Mouse (Mus musculus) midbrain, postnatal 0 days (tissue): Measurements from ENCODE around the gene Srarp. TPM values are rescaled to one million over a fixed set of nuclear protein-coding genes. Genes with fewer than 3 reads are reported as not detected.
A peak's percentile ranks its signal among the peaks of the same experiment; 100 is the strongest.

Source experiments
- ATAC-seq: fragments of 200-750 bp; cut with Nextera tagmentation; 2 replicates; pipeline ENCODE4 v1.8.0; 2017; ENCODE audit warnings: moderate number of reproducible peaks, mild to moderate bottlenecking, moderate TSS enrichment, moderate library complexity; ENCODE audit not compliant: low FRiP score
- DNase-seq: peaks from one replicate; pipeline ENCODE4 v3.0.0-alpha.2; 2015; ENCODE audit warnings: low spot score
- H3K27ac ChIP-seq: fragments of 300-500 bp; sonication (generic); 2 replicates; pipeline ENCODE4 v1.5.1; 2014; ENCODE audit warnings: low read depth, mild to moderate bottlenecking, low read length, mixed read lengths
- H3K27me3 ChIP-seq: fragments of 300-500 bp; sonication (generic); 2 replicates; pipeline ENCODE4 v1.6.1; 2014; ENCODE audit warnings: low read length, control low read depth, mixed read lengths; ENCODE audit not compliant: insufficient read depth
- H3K36me3 ChIP-seq: fragments of 300-500 bp; sonication (generic); 2 replicates; pipeline ENCODE4 v1.6.1; 2014; ENCODE audit warnings: low read length, control low read depth, mixed read lengths; ENCODE audit not compliant: insufficient read depth
- H3K4me1 ChIP-seq: fragments of 300-500 bp; sonication (generic); 2 replicates; pipeline ENCODE4 v1.6.1; 2014; ENCODE audit warnings: mild to moderate bottlenecking, control low read depth, antibody characterized with exemption, low read length, mixed read lengths; ENCODE audit not compliant: insufficient read depth
- H3K4me2 ChIP-seq: fragments of 300-500 bp; sonication (generic); 2 replicates; pipeline ENCODE4 v1.6.1; 2014; ENCODE audit warnings: low read depth, mild to moderate bottlenecking, low read length, mixed read lengths; ENCODE audit not compliant: poor library complexity, severe bottlenecking
- H3K4me3 ChIP-seq: fragments of 300-500 bp; sonication (generic); 2 replicates; pipeline ENCODE4 v1.5.1; 2014; ENCODE audit warnings: low read depth, mild to moderate bottlenecking, low read length, moderate library complexity
- H3K9ac ChIP-seq: fragments of 300-500 bp; sonication (generic); replicated peaks from 2 replicates; pipeline ENCODE4 v1.6.1; 2014; ENCODE audit warnings: mild to moderate bottlenecking, low read length, moderate library complexity, mixed read lengths; ENCODE audit not compliant: poor library complexity, severe bottlenecking
- H3K9me3 ChIP-seq: fragments of 300-500 bp; sonication (generic); 2 replicates; pipeline ENCODE4 v1.6.1; 2016; ENCODE audit warnings: low read length, control low read depth
- CTCF ChIP-seq: IDR thresholded peaks from 2 replicates; pipeline ENCODE4 v1.5.1; 2016; ENCODE audit warnings: antibody characterized with exemption, mild to moderate bottlenecking
- WGBS: fragments of 180-500 bp; shearing (Covaris S2); extraction: QIAGEN DNeasy Blood & Tissue Kit; methylation state at CpG from one replicate; pipeline ENCODE4 v1.1.7; 2014; 5-methylcytosine and 5-hydroxymethylcytosine counted together
- polyA plus RNA-seq: library from polyadenylated mRNA; unstranded; fragments of >200 nt; fragmentation: Nextera tagmentation; extraction: Ambion mirVana; gene quantifications from 2 replicates; pipeline ENCODE4 v1.2.1, GENCODE M21; 2015
- total RNA-seq: library from RNA; depleted of rRNA; stranded (reverse); fragments of >200 nt; gene quantifications from 2 replicates; pipeline ENCODE4 v1.2.3, GENCODE M21; 2014

Gene Srarp
- total and polyA plus RNA-seq, 2 experiments from 2014 or later: 0.52 to 1.9 TPM

DNA sequence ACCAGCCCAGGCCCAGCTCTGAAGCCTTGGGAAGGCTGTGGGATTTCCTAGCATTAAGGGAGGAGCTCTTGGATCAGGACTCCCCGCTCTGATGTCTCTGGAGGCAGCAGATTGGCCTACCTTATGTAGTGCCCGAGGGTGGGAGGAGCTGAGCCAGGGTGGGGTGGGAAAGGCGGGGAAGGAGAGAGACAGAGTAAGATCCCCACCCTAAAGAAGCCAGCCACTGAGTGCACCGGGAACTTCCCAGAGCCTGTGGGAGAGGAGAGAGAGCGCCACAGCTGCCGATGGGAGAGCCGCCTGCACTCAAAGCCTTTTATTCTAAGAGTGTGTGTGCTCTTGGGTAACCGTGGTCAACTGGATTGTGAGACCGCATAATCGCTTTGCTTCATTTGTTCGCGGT lies 25.2 kb upstream of the Srarp start:
- 30% methylated on average over 12 of the region's 12 CpGs for WGBS
- no peak for TF ChIP-seq CTCF
- Histone ChIP-seq H3K27me3 (no peaks in the 10 kb centered on the region), H3K27ac (no peak overlapping the region), H3K9ac (no peak overlapping the region), H3K9me3 (no peaks in the 10 kb centered on the region), H3K4me2 (no peak overlapping the region), H3K4me1 (no peaks in the 10 kb centered on the region), H3K36me3 (peaks cover 44% of the 10 kb centered on the region), H3K4me3 (no peak overlapping the region)
- ATAC-seq (no peak), DNase-seq (no peak)

DNA sequence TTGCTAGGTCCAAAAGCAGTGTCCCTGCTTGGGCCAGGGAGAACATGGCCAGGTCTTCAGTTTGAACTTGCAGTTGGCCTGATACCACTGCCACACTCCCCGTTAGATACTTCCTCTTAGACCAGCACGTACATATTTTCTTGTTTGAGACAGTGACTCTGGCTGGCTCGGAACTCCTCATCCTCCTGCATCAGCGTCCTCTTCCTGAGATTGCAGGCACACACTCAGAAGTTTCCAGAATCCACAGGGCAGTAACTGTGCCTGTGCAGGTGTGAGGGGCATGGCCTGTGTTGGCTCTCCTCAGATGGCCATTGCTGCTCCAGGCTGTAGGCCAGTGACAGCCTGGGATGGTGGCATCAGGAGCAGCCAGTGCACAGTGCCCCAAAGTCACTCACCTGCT lies 24.6 kb upstream of the Srarp start:
- no peak for TF ChIP-seq CTCF
- DNase-seq (no peak), ATAC-seq (no peak)
- WGBS: 98% methylated on average over 4 of the region's 4 CpGs
- Histone ChIP-seq H3K36me3 (peaks cover 38% of the 10 kb centered on the region), H3K27me3 (no peaks in the 10 kb centered on the region), H3K9ac (no peak overlapping the region), H3K4me1 (no peaks in the 10 kb centered on the region), H3K27ac (no peak overlapping the region), H3K9me3 (no peaks in the 10 kb centered on the region), H3K4me3 (no peak overlapping the region), H3K4me2 (no peak overlapping the region)

DNA sequence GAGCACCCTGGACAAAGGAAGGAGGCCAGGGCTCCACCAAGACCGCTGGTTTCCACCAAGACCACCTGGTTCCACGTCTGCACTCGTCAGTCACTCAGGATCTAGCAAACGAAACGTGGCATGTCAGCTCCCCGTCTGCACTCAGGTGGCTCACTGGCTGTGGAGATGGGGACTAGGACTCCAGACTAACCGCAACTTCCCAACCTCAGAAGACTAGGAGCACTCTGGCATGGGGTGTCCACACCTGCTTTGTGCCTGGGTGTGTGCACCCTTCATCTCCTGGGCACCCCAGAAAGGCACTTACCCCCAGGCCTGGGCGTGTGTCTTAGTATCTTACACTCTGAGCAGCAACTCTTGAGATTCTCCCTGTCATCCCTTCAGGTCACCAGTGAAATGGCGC lies 23.9 kb upstream of the Srarp start:
- WGBS: 90% methylated on average over 9 of the region's 9 CpGs
- Histone ChIP-seq H3K4me1 (no peaks in the 10 kb centered on the region), H3K9me3 (no peaks in the 10 kb centered on the region), H3K4me2 (no peak overlapping the region), H3K27me3 (no peaks in the 10 kb centered on the region), H3K27ac (no peak overlapping the region), H3K9ac (no peak overlapping the region), H3K4me3 (no peak overlapping the region), H3K36me3 (peaks cover 31% of the 10 kb centered on the region)
- ATAC-seq: no peak
- no peak for DNase-seq
- no peak for TF ChIP-seq CTCF

DNA sequence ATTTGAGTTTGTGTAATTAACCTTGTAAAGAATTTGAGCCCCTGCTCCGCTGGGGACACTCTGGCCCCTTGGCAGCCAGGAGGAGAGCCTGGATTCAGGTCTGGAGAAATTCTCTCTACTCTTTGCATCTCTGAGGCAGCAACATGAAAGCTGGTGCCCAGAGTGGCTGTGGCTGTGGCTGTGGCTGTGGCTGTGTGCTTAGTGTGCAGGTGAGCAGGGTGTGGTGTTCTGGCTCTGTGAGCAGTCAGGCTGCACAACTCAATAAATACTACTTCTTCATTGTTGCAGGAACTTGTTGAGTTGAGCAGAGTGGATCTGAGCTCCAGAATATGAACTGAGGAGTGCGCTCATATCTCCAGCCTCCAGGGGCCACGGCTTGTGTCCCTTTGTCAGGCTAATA lies 23.0 kb upstream of the Srarp start:
- Histone ChIP-seq H3K4me2 (no peak overlapping the region), H3K4me1 (no peaks in the 10 kb centered on the region), H3K27ac (no peak overlapping the region), H3K27me3 (no peaks in the 10 kb centered on the region), H3K9ac (0 out of 2 replicates have a peak overlapping the region, but pooled peaks have one; percentile 4), H3K36me3 (peaks cover 23% of the 10 kb centered on the region), H3K9me3 (no peaks in the 10 kb centered on the region), H3K4me3 (no peak overlapping the region)
- no peak for TF ChIP-seq CTCF
- WGBS: 81% methylated on average over 3 of the region's 3 CpGs
- DNase-seq (no peak), ATAC-seq (no peak)

DNA sequence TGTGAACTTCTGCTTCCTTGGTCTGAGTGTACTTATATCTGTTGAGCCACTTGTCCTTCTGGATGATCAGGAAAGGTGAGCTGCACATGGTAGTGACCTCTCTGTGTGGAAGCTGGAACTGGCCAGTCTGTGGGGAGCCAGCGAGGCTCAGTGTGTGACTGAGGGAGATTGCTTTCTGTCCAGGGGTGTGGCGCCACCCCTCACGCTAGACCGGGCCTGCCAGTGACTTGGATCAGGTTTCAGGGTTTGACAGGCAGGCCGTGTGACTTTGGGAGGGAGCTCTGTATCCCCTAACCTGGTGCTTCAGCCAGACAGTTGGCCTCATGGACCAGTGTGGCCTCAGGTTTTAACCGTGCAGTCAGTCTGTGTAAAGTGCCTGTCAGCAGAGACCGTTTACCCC lies 22.3 kb upstream of the Srarp start:
- Histone ChIP-seq H3K4me3 (no peak overlapping the region), H3K27ac (no peak overlapping the region), H3K9ac (0 out of 2 replicates have a peak overlapping the region, but pooled peaks have one; percentile 19), H3K4me1 (no peaks in the 10 kb centered on the region), H3K4me2 (no peak overlapping the region), H3K9me3 (no peaks in the 10 kb centered on the region), H3K27me3 (no peaks in the 10 kb centered on the region), H3K36me3 (peaks cover 18% of the 10 kb centered on the region)
- 22% methylated on average over 7 of the region's 7 CpGs for WGBS
- ATAC-seq (no peak), DNase-seq (no peak)
- TF ChIP-seq CTCF: no peak

DNA sequence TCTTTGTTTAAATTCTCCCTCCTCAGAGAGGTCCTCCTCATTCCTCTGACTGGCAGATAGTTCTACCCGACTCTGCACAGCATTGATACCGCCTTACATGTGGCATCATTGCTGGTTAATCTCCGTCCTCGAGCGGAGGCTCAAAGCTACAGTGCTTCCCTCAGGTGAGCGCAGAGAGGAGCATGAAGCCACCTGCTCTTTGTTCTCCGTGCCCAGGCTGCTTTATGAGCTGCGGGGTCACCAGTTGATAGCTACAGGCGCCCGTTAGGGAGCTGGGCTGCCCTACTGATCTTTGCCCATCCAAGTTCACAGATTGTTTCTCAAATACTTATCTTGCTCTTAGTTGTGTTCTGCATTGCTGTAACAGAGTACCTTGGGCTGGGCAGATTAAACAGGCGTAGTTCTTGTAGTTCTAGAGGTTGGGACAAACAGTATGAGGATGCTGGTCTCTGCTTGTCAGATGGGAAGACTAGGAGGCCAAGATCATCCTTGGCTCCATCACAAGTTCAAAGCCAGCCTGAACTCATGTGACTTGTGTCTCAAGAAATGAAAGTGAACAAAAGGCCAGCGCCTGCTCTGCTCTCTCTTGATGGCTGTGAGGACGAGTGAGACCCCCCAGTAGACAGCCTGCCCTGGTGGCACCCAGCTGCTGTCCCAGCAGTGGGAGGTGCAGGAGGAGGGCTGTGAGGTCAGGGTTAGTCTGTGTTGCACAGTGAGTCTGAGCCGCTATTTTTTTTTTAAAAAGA lies 20.5 kb upstream of the Srarp start:
- DNase-seq (no peak), ATAC-seq (no peak)
- 92% methylated on average over 14 of the region's 14 CpGs for WGBS
- Histone ChIP-seq H3K27ac (no peak overlapping the region), H3K9me3 (no peaks in the 10 kb centered on the region), H3K4me1 (no peaks in the 10 kb centered on the region), H3K4me3 (no peak overlapping the region), H3K27me3 (no peaks in the 10 kb centered on the region), H3K9ac (no peak overlapping the region), H3K4me2 (no peak overlapping the region), H3K36me3 (peaks cover 15% of the 10 kb centered on the region)
- TF ChIP-seq CTCF: no peak
